Mouse (Mus musculus): ENCODE data around the gene Calm1. TPM values are rescaled to one million over a fixed set of nuclear protein-coding genes. Genes with fewer than 3 reads are reported as not detected.
"Not testable (repeated sequence)": the region's sequence is repeated elsewhere in the genome, so short reads cannot be mapped to it uniquely, and the experiment has no call there.

Gene Calm1
- polyA plus RNA-seq (2012; rRNA removed): 859 and 1,392 TPM in 2 replicates

- no peak for DNase-seq (ENCODE audit: low read depth, low spot score)
- under 1% methylated on average over 58 of the region's 58 CpGs for WGBS
These were observed at the start of gene Calm1 for GRCm38 (mm10) chr12:100198967-100199660. Gene Calm1, plus strand, starts transcription at chr12:100199435.

GRCm38 (mm10) chr12:100152466-100152865 is 46.8 kb upstream of the Calm1 start:
- no peak for DNase-seq (ENCODE audit: low read depth, low spot score)
- 97% methylated on average over 7 of the region's 7 CpGs for WGBS

- WGBS: under 1% methylated on average over 26 of the region's 26 CpGs
- DNase-seq (ENCODE audit: low read depth, low spot score): peak; percentile 88
These were observed 39.8 kb upstream of the Calm1 start, which contains the start of gene Nrde2 for GRCm38 (mm10) chr12:100159261-100159975. Gene Nrde2, minus strand, starts transcription at chr12:100159653.

- no peak for DNase-seq (ENCODE audit: low read depth, low spot score)
- 70% methylated on average over 7 of the region's 7 CpGs for WGBS
These were observed 34.2 kb upstream of the Calm1 start for GRCm38 (mm10) chr12:100164991-100165500.

GRCm38 (mm10) chr12:100166177-100166576 is 33.1 kb upstream of the Calm1 start:
- no peak for DNase-seq (ENCODE audit: low read depth, low spot score)
- WGBS: 19% methylated on average over 3 of the region's 3 CpGs

GRCm38 (mm10) chr12:100166939-100167338 is 32.3 kb upstream of the Calm1 start:
- no peak for DNase-seq (ENCODE audit: low read depth, low spot score)
- 86% methylated on average over 8 of the region's 8 CpGs for WGBS

- DNase-seq (ENCODE audit: low read depth, low spot score): no peak
- WGBS: 85% methylated on average over 1 of the region's 1 CpGs
These were observed 31.7 kb upstream of the Calm1 start for GRCm38 (mm10) chr12:100167502-100167901.

GRCm38 (mm10) chr12:100167931-100168871 is 31.0 kb upstream of the Calm1 start:
- WGBS: 9% methylated on average over 27 of the region's 28 CpGs
- no peak for DNase-seq (ENCODE audit: low read depth, low spot score)

- no peak for DNase-seq (ENCODE audit: low read depth, low spot score)
- 62% methylated on average over 7 of the region's 7 CpGs for whole genome bisulfite sequencing
These were observed 26.8 kb upstream of the Calm1 start for GRCm38 (mm10) chr12:100172481-100172880.

GRCm38 (mm10) chr12:100176469-100177056 is 22.7 kb upstream of the Calm1 start:
- 51% methylated on average over 11 of the region's 11 CpGs for WGBS
- no peak for DNase-seq (ENCODE audit: low read depth, low spot score)

- DNase-seq (ENCODE audit: low read depth, low spot score): no peak
- 72% methylated on average over 6 of the region's 6 CpGs for WGBS
These were observed 20.3 kb upstream of the Calm1 start for GRCm38 (mm10) chr12:100178898-100179440.

GRCm38 (mm10) chr12:100180802-100181201 is 18.4 kb upstream of the Calm1 start:
- 79% methylated on average over 13 of the region's 13 CpGs for WGBS
- DNase-seq (ENCODE audit: low read depth, low spot score): no peak

- 91% methylated on average over 2 of the region's 2 CpGs for WGBS
These were observed 16.6 kb upstream of the Calm1 start for GRCm38 (mm10) chr12:100182676-100183075.

GRCm38 (mm10) chr12:100183970-100184369 is 15.3 kb upstream of the Calm1 start:
- 11% methylated on average over 5 of the region's 5 CpGs for WGBS
- no peak for DNase-seq (ENCODE audit: low read depth, low spot score)

More at GRCm38 (mm10) chr12:100182676-100183075, 16.6 kb upstream of the Calm1 start:
- DNase-seq (ENCODE audit: low read depth, low spot score): no peak

GRCm38 (mm10) chr12:100184976-100185375 is 14.3 kb upstream of the Calm1 start:
- WGBS: 87% methylated on average over 2 of the region's 2 CpGs
- not testable (repeated sequence) for DNase-seq (ENCODE audit: low read depth, low spot score)

GRCm38 (mm10) chr12:100185897-100186296 is 13.3 kb upstream of the Calm1 start:
- no peak for DNase-seq (ENCODE audit: low read depth, low spot score)
- 39% methylated on average over 7 of the region's 7 CpGs for WGBS

- 2% methylated on average over 6 of the region's 6 CpGs for WGBS
- no peak for DNase-seq (ENCODE audit: low read depth, low spot score)
These were observed 12.9 kb upstream of the Calm1 start for GRCm38 (mm10) chr12:100186376-100186775.

GRCm38 (mm10) chr12:100187013-100187755 is 12.1 kb upstream of the Calm1 start:
- WGBS: under 1% methylated on average over 52 of the region's 52 CpGs

More at GRCm38 (mm10) chr12:100187013-100187755, 12.1 kb upstream of the Calm1 start:
- DNase-seq (ENCODE audit: low read depth, low spot score): no peak
